Mouse (Mus musculus): ENCODE results near the gene Sdr39u1.

Sdr39u1 gene

DNA sequence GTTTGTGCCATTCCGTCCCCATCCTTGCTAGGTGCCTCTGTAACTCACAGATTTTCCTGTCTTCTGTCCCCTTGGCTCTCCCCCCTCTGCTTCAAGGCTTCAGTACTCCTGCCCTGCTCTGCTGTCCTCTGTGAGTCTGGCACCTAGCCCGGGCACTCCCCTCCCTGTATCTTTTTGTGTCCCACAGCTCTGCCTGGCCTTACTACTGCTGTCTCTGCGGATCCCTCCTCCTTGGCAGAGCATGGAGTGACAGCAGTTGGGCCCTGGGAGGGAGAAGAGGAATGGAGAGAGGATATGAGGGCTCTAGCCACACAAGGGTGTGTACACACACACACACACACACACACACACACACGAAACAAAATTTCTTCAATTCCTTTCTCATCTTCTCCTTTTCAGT is 15.9 kb downstream of the Sdr39u1 start, which contains the start of gene Cbln3:
Gene Cbln3, minus strand, starts transcription at position 227 of the 400 bp plus-strand sequence.
- in situ Hi-C loops (cut with MboI): no loop called here

DNA sequence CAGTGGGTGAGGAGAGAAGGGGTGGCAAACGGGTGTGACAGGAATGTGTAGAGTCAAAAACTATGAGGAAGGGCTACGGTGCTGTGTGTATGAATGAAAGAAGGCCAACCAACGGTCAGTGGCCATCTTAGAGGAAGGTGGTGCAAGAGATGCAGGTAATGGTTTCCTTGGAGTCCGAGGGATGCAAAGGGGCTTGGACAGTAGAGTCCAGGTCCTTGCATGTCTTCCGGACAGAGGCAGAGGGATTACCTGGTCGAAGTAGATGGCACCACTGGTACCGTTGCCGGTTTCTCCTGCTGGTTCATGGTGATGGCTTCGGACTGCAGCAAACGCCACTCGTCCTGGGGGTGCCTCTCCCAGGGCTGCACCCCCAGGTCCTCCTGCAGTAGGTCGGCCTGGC is 16.4 kb downstream of the Sdr39u1 start:
- in situ Hi-C loops (cut with MboI): no loop called here

DNA sequence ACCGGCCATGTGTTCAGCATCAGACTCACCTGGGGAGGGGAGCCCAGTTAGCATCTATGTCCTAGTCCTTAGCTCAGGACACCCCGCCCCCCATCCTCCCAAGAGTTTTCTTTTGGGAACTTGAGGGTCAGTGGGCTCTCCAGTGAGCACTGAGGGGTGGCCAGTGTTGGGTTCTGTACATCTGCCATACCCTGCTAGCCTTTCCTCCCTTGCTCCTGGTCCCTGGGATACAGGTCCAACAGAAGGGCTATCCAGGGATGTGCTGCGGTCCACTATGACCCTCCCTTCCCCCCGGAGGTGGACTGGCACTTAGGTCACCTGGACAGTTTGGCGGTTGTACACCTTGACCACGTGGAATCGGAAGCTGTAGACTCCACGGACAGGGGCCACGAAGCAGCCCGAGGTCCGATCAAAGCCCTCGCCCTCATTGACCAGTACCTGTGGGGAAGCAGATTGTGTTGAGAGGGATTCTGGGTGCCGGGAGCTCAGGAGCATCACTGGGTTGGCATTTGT is 16.9 kb downstream of the Sdr39u1 start:
- in situ Hi-C loops (cut with MboI): no loop called here

DNA sequence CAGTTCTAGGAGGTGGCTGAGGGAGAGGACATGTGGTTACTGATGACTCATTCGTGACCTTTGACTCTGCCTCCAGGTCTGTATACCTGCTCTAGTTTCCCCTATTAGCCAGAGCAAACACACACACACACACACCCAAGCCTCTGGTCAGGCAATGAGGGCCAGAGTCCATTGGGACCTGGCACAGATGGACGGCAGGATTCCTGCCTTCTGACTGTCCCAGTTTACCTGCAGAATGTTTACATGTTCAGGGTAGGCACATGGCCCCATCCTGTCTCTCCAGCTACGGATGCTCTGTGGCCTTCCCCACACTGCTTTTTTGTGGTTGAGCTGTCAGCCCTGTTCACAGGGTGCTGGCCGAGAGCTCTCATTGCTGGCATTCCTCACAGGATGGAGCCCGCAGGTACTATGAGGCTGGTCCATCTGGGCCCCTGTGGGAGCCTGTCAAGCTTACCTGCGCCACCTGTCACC is 17.9 kb downstream of the Sdr39u1 start:
- in situ Hi-C loops (cut with MboI): no loop called here

DNA sequence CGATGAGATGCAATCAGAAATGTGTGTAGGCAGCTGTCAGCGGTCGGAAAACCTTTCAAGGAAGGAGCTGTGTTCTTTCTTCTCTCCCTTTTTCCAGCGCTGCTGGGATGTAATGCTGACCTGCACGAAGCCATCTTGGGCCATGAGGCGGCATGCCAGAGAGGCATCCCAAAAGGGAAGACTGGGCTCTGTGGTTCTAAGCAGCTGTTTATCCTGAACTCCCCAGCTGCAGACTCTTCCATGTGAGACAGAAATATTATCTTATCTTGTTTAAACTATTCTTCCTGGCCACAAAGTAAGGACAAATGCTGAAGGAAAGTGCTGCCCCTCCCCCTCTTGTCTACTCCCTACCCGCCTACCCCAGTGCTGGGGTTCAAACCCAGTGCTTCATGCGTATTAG is 19.1 kb downstream of the Sdr39u1 start:
- in situ Hi-C loops (cut with MboI): no loop called here

DNA sequence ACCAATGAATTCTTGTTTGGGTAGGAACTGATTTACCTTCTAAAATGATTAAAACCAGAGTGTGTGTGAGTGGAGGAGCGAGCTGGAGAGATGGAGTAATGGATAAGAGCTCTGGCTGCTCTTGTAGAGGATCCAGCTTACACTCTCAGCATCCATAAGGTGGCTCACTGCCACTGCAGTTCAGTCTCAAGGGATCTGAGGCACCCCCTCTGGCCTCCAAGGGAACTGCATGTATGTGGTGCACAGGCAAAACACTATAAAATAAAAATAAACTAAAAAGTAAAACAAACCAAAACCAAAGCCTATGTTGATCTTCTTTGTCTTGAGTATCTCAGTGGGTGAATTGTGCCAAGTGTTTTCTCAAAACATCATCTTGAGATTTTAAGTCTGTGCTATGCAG is 20.5 kb downstream of the Sdr39u1 start:
- in situ Hi-C loops (cut with MboI): loop anchor here (5.0 kb wide), 1 partner anchor 43 kb away; no protein-coding TSS in a partner anchor

DNA sequence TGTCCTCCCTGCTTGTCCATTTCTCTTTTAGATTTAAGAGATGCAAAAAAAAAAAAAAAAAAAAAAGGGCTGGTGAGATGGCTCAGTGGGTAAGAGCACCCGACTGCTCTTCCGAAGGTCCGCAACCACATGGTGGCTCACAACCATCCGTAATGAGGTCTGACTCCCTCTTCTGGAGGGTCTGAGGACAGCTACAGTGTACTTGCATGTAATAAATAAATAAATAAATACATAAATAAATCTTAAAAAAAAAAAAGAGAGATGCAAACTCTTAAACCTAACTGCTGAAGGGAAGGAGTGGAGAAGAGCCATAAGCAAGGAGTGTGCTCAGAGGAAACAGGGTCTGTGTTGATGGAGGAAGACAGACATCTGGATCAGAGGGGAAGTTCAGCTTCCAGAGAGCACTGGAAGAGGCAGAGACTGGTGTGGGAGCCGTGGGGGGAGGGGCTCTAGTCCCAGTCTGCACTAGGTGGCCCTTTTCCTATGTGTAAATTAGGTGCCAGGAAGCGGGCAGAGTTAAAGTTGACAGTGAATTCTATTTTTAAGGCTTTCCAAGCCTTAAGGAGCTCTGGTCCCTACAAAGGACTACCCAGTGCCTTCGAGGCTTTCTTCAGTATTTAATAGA is 21.7 kb downstream of the Sdr39u1 start:
- in situ Hi-C loops (cut with MboI): loop anchor here (5.0 kb wide), 1 partner anchor 44 kb away; no protein-coding TSS in a partner anchor

DNA sequence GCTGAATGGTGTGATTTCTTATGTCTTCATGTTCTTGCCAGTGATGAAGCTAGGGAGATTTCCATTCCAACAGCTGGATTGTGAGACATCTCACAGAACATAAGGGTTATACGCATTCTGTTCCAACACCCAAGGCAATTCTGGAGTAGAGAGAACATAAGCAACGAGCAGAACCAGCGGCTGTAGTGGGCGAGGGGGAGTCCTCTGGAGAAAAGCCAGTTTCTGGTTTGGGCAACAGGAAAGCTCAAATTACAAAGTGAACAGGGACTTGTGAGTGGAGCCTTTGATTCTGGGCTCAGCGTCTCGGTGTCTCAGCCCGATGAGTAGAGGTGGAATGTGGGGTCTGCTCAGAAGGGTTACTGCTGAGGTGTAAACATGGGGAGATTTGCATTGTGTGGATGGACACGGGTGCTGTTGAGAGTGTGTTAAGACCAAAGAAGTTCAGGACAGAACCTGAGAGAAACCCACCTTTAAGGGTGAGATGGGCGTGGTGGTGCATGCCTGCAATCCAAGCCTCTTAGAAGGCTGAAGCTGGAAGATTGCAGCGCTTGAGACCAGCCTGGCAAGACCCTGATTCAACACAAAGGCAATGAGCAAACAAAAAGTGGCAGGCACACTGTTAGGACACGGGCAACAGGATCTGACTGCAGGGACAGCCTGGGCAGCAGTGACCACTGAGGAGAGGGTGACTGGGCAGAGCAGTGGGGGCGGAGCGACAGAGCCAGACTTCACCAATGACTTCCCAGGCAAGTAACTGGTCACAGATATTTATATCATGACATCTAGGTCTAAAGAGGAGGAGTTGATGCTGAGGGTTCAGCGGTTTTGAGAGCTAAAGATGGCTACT is 22.4 kb downstream of the Sdr39u1 start:
- in situ Hi-C loops (cut with MboI): loop anchor here (5.0 kb wide), 1 partner anchor 45 kb away; no protein-coding TSS in a partner anchor

DNA sequence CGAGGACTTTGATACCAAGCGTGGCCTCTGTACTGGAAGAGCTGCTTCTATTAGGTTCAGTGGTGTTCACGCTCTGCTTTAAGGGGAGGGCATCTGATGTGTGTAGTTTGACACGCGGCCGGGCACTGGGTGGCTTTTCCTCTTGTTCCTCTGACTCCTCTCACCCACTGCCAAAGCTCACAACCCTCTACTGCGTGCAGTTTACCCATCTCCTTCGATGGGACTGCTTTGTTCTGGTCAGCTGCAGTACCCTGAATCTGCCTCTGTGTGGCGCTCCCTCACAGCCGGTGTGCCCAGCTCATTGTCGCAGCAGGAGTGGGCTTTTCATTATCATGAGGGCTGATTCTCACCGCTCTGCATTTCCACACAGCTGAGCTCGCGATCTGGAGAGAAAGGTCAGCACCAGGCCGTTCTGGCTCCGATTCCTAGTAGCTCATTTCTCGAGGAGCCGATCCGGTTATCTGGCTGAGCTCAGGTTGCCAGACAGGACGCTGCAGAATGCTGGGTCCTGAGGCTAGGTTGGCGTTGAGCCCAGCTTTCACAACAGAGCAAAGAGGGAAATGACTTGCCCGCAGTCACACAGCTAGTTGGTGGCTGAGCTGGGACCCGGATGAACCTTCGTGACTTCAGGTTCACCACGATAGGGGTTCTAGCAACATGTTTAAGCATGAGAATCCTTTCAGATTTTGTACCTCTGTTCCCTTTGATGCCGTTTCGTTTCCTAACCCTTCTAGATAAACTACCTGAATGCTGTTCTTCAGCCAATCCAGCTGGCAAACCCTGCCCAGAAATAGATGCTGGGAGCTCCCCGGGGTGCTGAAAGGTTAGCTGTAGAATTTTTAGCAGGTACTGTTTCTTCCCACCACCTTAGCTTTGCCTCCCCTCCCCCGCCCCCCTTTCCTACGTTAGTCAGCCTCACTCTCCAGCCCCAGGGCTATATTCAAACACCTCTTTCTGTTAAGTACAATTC is 26.1 kb downstream of the Sdr39u1 start:
- in situ Hi-C loops (cut with MboI): no loop called here

DNA sequence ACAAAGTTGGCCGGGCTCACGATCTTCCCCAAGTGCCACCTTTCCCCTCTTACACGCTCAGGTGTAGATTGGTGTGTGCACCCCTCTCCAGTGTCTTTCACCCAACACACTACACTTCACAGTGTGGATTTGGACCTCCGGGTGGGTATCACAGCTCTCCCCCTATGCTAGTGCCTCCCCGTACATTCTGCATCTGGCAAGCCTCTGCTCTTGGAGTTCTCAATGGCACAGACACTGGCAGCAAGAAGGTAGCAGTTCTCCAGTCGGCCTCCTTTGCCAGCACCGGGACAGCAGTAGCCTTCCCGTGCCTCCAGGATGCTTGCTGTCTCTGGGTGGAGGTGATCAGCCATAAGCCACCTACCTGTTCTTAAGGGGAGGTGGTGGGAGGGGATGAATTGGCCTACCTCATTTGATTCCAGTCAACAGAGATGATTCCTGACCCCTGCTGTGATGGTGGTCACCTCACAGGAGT is 26.8 kb downstream of the Sdr39u1 start:
- in situ Hi-C loops (cut with MboI): no loop called here

DNA sequence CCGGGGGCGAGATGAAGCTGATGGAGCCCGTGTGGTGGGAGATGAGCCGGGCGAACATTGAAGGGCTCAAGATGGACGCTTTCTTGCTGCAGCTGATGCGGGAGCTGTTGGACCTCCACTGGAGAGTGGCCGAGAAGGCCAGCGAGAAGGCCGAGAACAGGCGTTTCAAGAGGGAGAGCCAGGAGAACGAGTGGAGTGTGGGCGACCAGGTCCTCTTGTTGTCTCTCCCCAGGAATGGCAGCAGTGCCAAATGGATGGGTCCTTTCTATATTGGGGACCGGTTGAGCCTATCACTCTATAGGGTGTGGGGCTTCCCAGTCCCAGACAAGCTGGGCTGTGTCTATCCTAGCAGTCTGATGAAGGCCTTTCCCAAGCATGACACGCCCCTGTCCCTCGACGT is 27.5 kb downstream of the Sdr39u1 start:
- in situ Hi-C loops (cut with MboI): no loop called here

DNA sequence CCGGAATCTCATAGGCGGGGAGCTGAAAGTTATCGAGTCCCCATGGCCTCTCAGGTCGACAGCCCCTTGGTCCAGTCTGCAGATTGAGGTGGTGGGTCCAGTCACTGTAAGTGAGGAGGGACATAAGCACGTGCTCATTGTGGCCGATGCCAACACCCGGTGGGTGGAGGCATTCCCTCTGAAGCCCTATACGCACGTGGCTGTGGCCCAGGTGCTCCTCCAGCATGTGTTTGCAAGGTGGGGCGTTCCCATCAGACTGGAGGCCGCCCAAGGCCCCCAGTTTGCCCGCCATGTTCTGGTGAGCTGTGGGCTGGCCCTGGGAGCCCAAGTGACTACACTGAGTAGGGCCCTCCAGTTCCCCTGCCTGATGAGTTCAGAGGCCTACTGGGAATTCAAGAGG is 28.1 kb downstream of the Sdr39u1 start:
- in situ Hi-C loops (cut with MboI): no loop called here

DNA sequence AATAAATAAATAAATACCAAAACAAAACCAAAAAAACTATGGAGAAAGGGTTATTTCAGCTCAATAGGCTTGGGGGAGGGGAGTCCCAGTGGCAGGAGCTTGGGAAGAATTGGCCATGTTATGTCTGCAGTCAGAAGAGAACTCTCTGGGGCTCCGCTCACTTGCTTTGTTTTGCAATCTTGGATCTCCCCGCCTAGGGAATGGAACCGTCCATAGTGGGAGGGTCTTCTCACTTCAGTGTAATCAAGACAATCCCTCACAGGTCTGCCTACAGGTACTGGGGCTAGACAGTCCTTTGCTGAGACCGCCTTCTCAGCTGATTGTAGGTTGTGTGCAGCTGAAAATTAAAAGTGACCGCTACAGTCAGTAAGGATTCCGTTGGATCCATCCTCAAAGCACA is 30.6 kb downstream of the Sdr39u1 start:
- in situ Hi-C loops (cut with MboI): no loop called here

DNA sequence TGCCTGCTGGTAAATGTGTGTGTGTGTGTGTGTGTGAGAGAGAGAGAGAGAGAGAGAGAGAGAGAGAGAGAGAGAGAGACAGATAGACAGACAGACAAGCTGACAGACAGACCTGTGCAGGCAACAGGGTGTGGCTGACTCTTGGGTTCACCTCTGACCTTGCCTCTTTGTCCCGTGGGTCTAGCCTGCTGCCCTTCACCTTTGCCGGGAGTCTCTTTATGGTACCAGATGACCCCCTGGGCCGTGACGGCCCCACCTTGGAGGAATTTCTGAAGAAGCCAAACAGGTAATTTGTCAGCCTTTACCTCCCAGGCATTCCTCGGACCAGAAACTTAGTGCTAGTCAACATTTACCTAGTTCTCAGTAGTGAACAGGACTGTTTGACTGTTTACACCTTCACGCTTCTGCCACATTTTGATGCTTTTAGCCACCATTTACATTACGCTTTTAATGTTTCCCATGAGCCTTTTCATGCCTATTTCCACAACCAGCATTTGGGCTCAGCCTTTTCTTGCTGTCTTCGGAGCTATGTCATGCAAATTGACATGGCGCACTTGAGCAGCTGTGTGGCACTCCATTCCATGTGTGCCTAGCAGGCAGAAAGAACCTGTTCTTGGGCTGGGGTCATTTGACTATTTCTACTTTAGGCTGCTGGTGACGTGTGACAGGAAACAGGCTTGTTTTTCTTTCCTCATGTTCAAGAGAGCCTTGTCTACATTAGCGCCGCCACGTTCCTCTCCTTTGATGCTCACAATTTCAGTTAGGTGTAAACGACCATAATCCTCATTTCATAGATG is 31.7 kb downstream of the Sdr39u1 start:
- in situ Hi-C loops (cut with MboI): no loop called here

DNA sequence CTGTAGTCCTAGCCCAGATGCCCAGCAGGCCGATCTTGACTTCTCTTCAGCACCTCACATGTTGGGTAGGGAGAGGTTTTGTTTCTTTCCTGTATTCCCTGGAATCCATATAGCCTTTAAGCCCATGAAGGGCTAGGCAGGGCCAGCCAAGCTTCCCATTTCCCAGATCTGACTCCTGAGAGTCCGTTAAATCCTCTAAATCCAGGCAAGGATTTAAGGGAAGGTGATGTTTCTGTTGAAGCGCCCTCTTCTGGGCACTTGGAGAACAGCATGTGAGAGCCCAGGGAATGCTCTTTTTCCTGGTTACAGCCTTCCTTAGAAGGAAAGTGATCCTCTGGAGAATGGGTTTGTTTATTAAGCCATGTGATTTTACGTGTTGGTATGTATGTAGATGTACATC is 33.1 kb downstream of the Sdr39u1 start:
- in situ Hi-C loops (cut with MboI): no loop called here

DNA sequence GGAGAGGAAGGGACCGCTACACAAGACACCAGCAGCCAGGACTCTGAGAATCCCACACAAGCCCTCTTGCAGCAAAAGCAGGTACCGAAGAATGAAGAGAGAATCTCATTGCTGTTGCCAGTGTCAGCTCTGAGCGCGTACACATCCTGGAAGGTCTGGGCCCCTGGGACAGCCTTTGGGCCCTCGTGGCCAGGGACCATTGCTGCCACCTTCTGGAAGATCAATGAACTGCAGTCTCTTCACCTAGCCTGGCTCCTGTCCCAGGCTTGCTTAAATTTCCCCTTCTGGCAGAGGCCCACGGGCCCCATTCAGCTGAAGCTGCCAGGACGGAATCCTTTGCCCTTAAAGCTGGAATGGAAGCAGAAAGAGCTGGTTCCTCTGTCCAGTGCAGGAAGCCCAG is 36.3 kb downstream of the Sdr39u1 start:
- in situ Hi-C loops (cut with MboI): no loop called here

DNA sequence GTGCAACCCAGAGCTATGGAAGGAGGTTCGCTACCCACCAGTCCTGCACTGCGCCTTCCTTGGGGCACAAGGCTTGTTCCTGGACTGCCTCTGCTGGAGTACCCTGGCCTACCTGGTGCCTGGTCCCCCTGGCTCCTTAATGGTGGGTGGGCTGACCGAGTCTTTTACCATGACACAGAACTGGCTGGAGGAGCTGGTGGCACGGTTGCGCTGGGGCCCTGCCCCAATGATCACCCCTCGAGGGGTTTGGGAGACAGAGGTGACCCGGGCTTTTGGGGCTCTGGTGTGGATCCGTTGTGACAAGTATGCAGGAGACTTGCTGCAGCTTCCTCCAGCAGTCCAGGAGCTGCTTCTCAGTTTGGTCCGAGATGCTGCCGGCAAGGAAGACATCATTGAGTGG is 37.1 kb downstream of the Sdr39u1 start:
- in situ Hi-C loops (cut with MboI): no loop called here

DNA sequence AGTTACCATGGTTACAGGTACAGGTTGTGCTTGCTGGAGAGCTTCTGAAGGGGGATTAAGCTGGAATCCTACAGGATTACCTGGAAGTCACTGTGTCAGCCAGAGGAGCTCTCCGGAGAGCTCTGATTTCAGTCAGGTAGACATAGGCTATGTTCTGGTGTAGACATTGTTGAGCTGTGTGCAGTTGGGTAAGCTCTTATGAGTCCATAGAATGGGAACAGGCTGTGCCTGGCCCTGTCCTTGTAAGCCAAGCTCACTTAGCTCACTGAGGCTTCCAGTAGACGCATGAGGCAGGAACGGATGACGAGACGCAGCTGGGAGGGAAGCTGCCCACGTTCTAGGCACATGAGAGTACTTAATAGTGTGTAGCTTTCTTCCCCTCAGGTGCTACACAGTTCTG is 37.9 kb downstream of the Sdr39u1 start:
- in situ Hi-C loops (cut with MboI): no loop called here

DNA sequence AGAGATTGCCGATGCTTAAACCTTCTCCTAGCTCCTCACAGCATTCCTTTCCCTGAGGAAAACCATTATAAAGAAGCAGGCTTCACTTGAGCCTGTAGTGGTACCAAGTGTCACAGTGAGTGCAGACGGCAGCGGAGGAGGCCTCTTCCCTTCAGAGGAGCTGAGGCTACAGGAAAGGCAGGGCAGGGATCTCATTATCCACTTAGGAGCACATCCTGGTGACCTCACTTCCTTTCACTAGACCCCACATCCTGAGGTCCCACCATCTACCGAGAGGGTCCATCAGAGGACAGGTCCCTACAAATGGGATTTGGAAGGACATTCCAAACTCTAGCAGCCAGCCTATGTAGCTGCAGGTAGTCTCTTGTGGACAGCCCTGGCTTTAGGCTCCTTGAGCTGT is 42.5 kb downstream of the Sdr39u1 start:
- in situ Hi-C loops (cut with MboI): no loop called here

DNA sequence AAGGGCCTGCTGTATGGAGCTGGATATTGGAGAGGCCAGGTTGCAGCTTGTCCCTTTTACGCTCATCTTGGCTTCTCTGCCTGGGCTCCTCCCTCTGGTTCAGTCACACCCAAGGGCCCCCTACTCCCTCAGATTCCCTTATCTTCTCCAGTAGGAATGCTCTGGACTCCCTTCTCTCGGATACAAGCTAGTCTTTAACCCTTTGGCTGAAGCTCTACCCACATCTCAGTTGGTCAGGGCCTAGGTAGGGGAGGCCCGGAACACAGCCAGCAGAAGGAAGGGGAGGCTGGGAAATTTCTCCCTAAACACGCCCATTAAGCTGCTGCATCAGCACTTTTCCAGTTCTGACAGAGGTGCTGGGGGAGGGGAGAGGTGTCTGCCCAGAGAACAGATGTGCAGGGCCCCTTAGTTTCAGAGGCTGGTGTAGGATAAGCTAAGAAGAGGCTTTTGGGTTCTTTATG is 45.0 kb downstream of the Sdr39u1 start:
- in situ Hi-C loops (cut with MboI): no loop called here

All from mature B cell (primary cell).